Mouse (Mus musculus) lung, embryonic 16.5 days (tissue): Measurements from ENCODE around the gene Meioc. TPM values are rescaled to one million over a fixed set of nuclear protein-coding genes. Genes with fewer than 3 reads are reported as not detected.
"Not testable (repeated sequence)": the region's sequence is repeated elsewhere in the genome, so short reads cannot be mapped to it uniquely, and the experiment has no call there.

Experiments
- ATAC-seq: fragments of 200-750 bp; cut with Nextera tagmentation; 2 replicates; pipeline ENCODE4 v1.8.0; 2017; ENCODE audit warnings: low read depth, mild to moderate bottlenecking, moderate library complexity
- H3K27ac ChIP-seq: fragments of 300-500 bp; sonication (generic); 2 replicates; pipeline ENCODE4 v1.5.1; 2014; ENCODE audit warnings: mild to moderate bottlenecking, control low read depth, low read length
- H3K27me3 ChIP-seq: fragments of 300-500 bp; sonication (generic); 2 replicates; pipeline ENCODE4 v1.6.1; 2014; ENCODE audit warnings: low read depth, low read length, mixed read lengths; ENCODE audit not compliant: control insufficient read depth, insufficient read depth
- H3K36me3 ChIP-seq: fragments of 300-500 bp; sonication (generic); 2 replicates; pipeline ENCODE4 v1.6.1; 2014; ENCODE audit warnings: low read length; ENCODE audit not compliant: control insufficient read depth, insufficient read depth
- H3K4me1 ChIP-seq: fragments of 300-500 bp; sonication (generic); replicated peaks from 2 replicates; pipeline ENCODE4 v1.6.1; 2014; ENCODE audit warnings: low read length, mixed read lengths; ENCODE audit not compliant: control insufficient read depth, insufficient read depth
- H3K4me2 ChIP-seq: fragments of 300-500 bp; sonication (generic); 2 replicates; pipeline ENCODE4 v1.6.1; 2014; ENCODE audit warnings: low read depth, low read length, control low read depth
- H3K4me3 ChIP-seq: fragments of 300-500 bp; sonication (generic); 2 replicates; pipeline ENCODE4 v1.5.1; 2014; ENCODE audit warnings: mild to moderate bottlenecking, low read length, control low read depth
- H3K9ac ChIP-seq: fragments of 300-500 bp; sonication (generic); 2 replicates; pipeline ENCODE4 v1.6.1; 2014; ENCODE audit warnings: low read length, control low read depth
- H3K9me3 ChIP-seq: fragments of 300-500 bp; sonication (generic); 2 replicates; pipeline ENCODE4 v1.6.1; 2016; ENCODE audit warnings: low read length; ENCODE audit not compliant: control insufficient read depth
- WGBS: fragments of 180-500 bp; shearing (Covaris S2); extraction: QIAGEN DNeasy Blood & Tissue Kit; methylation state at CpG from one replicate; pipeline ENCODE4 v1.1.7; 2014; 5-methylcytosine and 5-hydroxymethylcytosine counted together
- polyA plus RNA-seq: library from polyadenylated mRNA; unstranded; fragments of >200 nt; fragmentation: Nextera tagmentation; extraction: Ambion mirVana; gene quantifications from 2 replicates; pipeline ENCODE4 v1.2.1, GENCODE M21; 2015

Gene Meioc
- polyA plus RNA-seq, 1 experiment from 2014 or later: 0.19 TPM

DNA sequence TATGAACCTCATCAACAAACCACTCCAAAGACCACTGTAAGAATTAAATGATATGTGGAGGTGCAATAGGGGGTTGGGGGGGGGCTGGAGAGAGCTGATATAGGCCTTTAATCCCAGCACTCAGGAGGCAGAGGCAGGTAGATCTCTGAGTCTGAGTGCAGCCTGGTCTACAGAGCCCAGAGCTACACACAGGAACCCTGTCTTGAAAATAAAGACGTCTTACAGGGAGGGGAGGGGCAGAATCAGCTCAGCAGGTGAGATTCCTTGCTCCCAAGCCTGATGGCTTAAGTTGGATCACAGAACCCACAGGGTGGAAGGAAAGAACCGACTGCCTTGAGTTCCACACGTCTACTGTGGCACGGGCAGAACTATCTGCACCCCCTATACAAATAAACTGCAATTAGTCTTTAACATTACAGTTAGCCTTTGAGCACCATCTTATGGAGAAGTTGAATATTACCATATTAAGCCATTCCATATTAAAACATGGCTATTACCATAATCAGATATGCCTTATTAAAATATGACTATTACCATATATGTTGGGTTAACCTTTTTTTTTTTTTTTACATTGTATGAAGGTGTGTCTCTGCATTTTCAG is 7.1 kb upstream of the Meioc start:
- no peak overlapping the region for H3K9ac ChIP-seq
- H3K4me3 ChIP-seq: no peak overlapping the region
- H3K27ac ChIP-seq: no peak overlapping the region
- H3K9me3 ChIP-seq: no peaks in the 10 kb centered on the region
- H3K27me3 ChIP-seq: no peaks in the 10 kb centered on the region
- no peaks in the 10 kb centered on the region for H3K36me3 ChIP-seq
- ATAC-seq: peak; percentile 74; the same call in 1 of the 2 replicates
- peak overlapping the region; percentile 29 for H3K4me2 ChIP-seq
- H3K4me1 ChIP-seq: 0 out of 2 replicates have a peak, but pooled peaks cover 5% of the 10 kb centered on the region
- 3% methylated on average over 4 of the region's 4 CpGs for WGBS

DNA sequence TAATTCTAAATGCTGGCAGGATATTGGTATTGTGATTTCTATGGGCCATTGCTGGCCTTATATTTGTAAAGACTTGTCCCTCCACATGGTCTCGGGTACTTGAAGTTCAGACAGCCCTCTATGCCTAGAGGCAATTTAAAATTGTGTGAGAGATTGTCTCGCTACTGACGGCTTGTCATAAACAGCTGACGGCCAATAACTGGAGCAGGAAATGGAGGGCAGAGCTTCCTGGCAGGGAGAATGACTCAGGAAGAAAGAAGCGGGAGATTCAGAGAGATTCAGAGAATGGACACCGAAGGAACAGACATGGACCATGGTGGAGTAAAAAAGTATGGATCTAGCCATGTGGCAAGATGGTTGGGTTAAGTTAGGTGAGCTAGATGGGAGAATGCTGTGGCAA is 6.6 kb upstream of the Meioc start:
- H3K9me3 ChIP-seq: no peaks in the 10 kb centered on the region
- H3K36me3 ChIP-seq: no peaks in the 10 kb centered on the region
- H3K27me3 ChIP-seq: no peaks in the 10 kb centered on the region
- H3K4me1 ChIP-seq: 0 out of 2 replicates have a peak, but pooled peaks cover 2% of the 10 kb centered on the region
- ATAC-seq: no peak
- peak overlapping the region; percentile 24; the same call in 1 of the 2 replicates for H3K4me2 ChIP-seq
- H3K27ac ChIP-seq: no peak overlapping the region
- no peak overlapping the region for H3K9ac ChIP-seq
- WGBS: 39% methylated on average over 6 of the region's 6 CpGs
- H3K4me3 ChIP-seq: no peak overlapping the region

DNA sequence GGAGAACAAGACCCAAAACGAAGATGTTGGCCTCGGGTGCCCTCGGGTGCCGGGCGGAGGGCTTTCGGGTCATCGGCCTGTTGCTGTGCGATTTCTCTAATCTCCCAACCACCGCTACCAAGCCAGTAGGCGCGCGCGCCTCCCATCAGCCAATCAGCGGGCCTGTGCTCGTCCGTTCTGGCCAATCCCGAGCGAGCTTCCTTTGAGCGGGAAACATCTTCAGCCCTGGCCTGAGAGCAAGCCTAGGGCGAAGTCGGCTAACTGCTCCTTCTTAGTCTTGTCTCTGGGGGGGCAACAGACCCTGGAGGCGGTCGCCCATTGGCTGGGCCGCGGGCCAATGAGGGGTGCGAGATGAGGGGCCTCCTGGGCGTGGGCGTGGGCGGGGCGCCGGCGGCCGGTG is 1.6 kb downstream of the Meioc start:
- Histone ChIP-seq H3K9ac (no peak overlapping the region), H3K9me3 (peaks cover 16% of the 10 kb centered on the region), H3K4me2 (no peak overlapping the region), H3K4me1 (no peaks in the 10 kb centered on the region), H3K27ac (no peak overlapping the region), H3K27me3 (peaks cover 24% of the 10 kb centered on the region), H3K36me3 (no peaks in the 10 kb centered on the region), H3K4me3 (no peak overlapping the region)
- WGBS: 51% methylated on average over 28 of the region's 33 CpGs
- peak; percentile 36; the same call in 1 of the 2 replicates for ATAC-seq

DNA sequence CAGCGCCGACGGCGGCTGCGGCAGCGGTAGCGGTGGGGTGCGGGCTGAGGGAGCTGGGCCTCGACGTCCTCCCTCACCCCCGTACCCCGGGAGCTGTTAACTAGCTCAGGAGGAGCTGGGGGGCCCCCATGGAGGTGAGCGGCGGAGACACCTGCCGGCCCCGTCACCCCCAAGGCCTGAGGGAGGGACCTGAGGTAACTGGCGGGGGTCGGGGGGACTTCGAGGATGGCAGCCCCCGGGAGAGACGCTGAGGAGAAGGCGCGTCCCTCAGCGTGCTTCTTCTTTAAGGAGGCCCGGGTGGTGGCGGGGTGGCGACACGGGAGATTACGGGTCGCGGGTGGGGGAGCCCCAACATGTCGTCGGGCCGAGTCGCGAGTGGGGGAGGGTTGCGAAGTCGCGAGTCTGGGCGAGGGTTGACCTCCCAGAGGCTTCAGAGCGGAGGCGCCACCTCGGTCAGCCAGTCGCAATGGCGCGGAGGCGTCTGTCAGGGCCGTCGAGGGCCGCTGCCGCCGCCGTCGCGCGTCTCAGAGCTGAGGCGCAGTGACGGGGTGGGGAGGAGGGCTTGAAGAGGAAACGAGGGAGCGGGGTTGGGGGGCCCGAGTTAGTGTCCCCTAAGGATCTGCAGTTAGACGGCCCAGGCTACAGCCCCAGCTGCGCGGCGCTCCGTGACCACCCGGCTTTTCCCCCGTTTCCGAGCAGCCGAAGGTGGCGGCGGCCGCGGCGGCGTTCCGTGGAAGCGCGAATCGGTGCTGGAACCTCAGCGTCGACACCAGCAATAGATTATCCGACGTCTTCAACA is 2.3 kb downstream of the Meioc start:
- H3K27ac ChIP-seq: no peak overlapping the region
- H3K27me3 ChIP-seq: peaks cover 24% of the 10 kb centered on the region
- no peaks in the 10 kb centered on the region for H3K4me1 ChIP-seq
- no peak overlapping the region; the same call in 1 of the 2 replicates for H3K4me2 ChIP-seq
- peak overlapping the region; percentile 13 for H3K4me3 ChIP-seq
- WGBS: 42% methylated on average over 84 of the region's 84 CpGs
- peaks cover 16% of the 10 kb centered on the region for H3K9me3 ChIP-seq
- ATAC-seq: no peak
- H3K9ac ChIP-seq: no peak overlapping the region
- no peaks in the 10 kb centered on the region for H3K36me3 ChIP-seq

DNA sequence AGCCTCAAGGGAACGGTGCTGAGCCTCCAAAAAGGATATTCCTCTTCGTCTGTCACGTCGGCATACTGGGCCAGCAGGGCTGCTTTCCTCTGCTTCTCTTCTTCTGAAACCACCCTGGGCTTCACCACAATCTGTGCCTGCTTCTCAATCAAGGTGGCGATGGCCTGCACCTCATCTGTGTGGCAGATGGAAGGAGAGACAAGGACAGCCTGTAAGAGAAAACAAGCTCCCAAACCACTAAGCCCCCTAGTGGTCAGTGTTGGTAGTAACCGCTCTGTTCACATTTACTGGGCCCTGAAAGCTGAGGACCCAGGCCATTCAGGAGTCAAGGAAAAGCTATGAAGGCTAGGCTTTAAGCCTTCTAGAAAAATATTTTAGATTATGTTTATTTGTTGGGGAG is 26.6 kb downstream of the Meioc start:
- Histone ChIP-seq H3K27ac (no peak overlapping the region), H3K27me3 (no peaks in the 10 kb centered on the region), H3K36me3 (peaks cover 8% of the 10 kb centered on the region), H3K4me1 (no peaks in the 10 kb centered on the region), H3K4me2 (no peak overlapping the region), H3K4me3 (no peak overlapping the region), H3K9me3 (no peaks in the 10 kb centered on the region), H3K9ac (no peak overlapping the region)
- WGBS: 64% methylated on average over 6 of the region's 6 CpGs
- no peak for ATAC-seq

DNA sequence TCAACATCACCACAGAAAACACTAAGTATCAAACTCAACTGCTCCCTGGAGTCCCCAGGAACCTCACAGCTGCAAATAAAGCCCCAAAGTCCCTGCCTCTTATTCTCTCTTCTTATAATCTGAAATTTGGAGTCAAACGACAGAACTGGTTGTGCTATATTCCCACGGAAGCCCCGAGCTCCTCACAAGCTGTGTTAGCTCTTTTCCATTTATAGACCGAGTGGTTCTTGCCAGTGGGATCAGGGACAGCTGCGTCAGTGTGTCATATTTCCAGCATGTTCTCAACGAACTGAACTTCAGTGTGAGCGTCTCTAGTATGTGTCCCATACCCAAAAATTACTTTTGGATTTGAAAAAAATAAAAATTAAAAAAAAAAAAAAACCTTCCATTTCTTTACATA is 31.8 kb downstream of the Meioc start:
- no peaks in the 10 kb centered on the region for H3K27me3 ChIP-seq
- H3K36me3 ChIP-seq: peaks cover 3% of the 10 kb centered on the region
- no peak for ATAC-seq
- H3K27ac ChIP-seq: no peak overlapping the region
- no peak overlapping the region for H3K4me3 ChIP-seq
- no peak overlapping the region for H3K4me2 ChIP-seq
- H3K9ac ChIP-seq: no peak overlapping the region
- peaks cover 15% of the 10 kb centered on the region for H3K4me1 ChIP-seq
- WGBS: 86% methylated on average over 7 of the region's 7 CpGs
- H3K9me3 ChIP-seq: no peaks in the 10 kb centered on the region

DNA sequence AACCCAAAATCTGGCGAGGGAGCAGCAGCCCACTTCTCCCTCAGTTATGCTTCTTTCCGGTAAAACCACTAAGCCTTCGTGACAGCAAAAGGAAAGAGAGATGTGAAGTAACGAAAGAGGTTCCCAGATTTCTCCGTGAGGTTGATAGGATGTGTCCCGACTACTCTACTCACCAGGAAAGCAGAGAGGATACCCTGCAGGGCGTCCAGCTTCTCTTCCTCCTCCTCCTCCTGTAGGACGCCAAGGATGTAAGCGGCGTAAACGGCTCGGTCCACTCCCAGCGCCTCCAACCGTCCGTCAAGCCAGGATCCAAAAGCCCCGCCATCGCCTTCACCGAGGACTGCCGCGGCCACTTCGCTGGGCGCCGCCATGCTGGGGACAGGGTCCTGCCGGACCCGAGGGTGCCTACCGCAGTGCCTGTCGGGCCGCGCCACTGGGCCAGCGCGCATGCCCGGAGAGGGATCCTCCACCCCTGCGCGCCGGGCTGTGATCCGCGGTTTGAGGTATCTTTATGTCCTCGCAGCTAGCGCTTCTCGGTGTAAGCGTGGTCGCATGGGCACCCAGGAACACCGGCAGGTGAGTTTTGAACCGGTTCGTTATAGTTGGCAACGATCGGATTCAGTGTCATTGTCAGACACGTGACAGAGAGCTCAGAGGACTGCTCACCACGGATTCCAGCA is 34.0 kb downstream of the Meioc start, which contains the start of gene Ccdc43:
TSS of gene Ccdc43 (minus strand) at position 445 of the 680 bp plus-strand sequence.
- Histone ChIP-seq H3K36me3 (no peaks in the 10 kb centered on the region; the same call in 1 of the 2 replicates), H3K4me2 (peak within 1 kb of the TSS; percentile 92), H3K9me3 (no peaks in the 10 kb centered on the region), H3K4me1 (peaks cover 15% of the 10 kb centered on the region), H3K4me3 (peak within 1 kb of the TSS; percentile 74), H3K27me3 (no peaks in the 10 kb centered on the region), H3K27ac (peak within 1 kb of the TSS; percentile 33; the same call in 1 of the 2 replicates), H3K9ac (peak within 1 kb of the TSS; percentile 85)
- 0% methylated on average over 49 of the region's 49 CpGs for WGBS
- ATAC-seq: peak; percentile 97

DNA sequence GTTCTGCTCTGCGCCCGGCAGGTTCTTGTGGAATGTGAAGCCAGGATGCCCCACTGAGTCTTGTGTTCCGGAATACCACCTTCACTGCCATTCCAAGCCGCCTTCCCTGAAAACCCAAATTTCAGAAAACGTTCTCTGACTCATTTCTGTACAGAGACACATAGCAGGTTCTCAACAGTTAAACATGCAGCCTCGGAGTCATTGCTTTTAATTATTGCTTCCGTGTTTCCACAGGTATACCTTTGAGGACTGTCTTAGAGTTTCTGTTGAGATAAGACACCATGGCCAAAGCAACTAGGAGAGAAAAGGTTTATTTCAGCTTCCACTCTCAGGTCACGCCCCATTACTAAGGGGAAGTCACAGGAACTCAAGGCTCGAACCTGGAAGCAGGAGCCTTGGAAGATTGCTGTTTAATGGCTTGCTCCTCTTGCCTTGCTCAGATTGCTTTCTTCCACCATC is 34.5 kb downstream of the Meioc start:
- H3K9me3 ChIP-seq: no peaks in the 10 kb centered on the region
- no peaks in the 10 kb centered on the region; the same call in 1 of the 2 replicates for H3K36me3 ChIP-seq
- peak overlapping the region; percentile 74 for H3K4me3 ChIP-seq
- peak overlapping the region; percentile 85 for H3K9ac ChIP-seq
- H3K27ac ChIP-seq: peak overlapping the region; percentile 33; the same call in 1 of the 2 replicates
- H3K27me3 ChIP-seq: no peaks in the 10 kb centered on the region
- ATAC-seq: no peak
- peaks cover 15% of the 10 kb centered on the region for H3K4me1 ChIP-seq
- H3K4me2 ChIP-seq: peak overlapping the region; percentile 92
- 11% methylated on average over 9 of the region's 9 CpGs for WGBS

DNA sequence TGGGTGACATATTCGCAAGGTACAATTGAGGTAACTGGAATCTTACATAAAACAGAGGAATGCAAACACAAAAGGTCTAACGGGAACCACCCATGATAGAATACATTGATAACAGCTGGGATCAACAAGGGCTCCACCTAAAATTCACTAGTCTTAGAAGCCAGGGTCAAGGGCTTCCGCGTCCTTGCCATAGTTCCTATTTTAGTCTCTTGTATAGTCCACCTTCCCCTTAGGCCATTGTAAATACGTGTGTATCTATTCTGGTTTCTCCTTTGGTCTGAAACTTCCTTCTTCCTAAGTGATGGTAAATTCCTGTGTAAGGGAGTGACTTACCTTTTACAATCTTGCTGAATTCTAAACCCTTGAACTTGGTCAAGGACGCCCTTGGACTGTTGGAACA is 38.7 kb downstream of the Meioc start:
- ATAC-seq, H3K4me2 ChIP-seq, H3K27me3 ChIP-seq, H3K4me3 ChIP-seq, H3K9ac ChIP-seq, H3K27ac ChIP-seq, H3K4me1 ChIP-seq, H3K36me3 ChIP-seq, H3K9me3 ChIP-seq: not testable (repeated sequence)
- WGBS: 87% methylated on average over 6 of the region's 6 CpGs
